Mouse (Mus musculus): Measurements from ENCODE around the gene Creld2. TPM values are rescaled to one million over a fixed set of nuclear protein-coding genes. Genes with fewer than 3 reads are reported as not detected.

Gene Creld2
- polyA plus RNA-seq, 2 experiments: 25.4 to 38.6 TPM

- no peak overlapping the region for H3K9ac ChIP-seq (replicated peaks)
- no peak for DNase-seq (ENCODE audit: low read depth in 3 of 3, low spot score in 3 of 3)
- H3K27me3 ChIP-seq (ENCODE audit: control insufficient read depth, insufficient read depth, low read length): no peaks in the 10 kb centered on the region
- 70% methylated on average over 7 of the region's 7 CpGs for WGBS (ENCODE audit: insufficient replicate concordance)
- H3K4me2 ChIP-seq (ENCODE audit: low read depth): no peak overlapping the region
- no peak overlapping the region for H3K4me3 ChIP-seq (ENCODE audit: insufficient read depth in 1 of 2, low read depth in 2 of 2, low read length in 2 of 2)
- peaks cover 9% of the 10 kb centered on the region for H3K36me3 ChIP-seq (replicated peaks; ENCODE audit: control insufficient read depth, insufficient read depth, low read depth)
- no peaks in the 10 kb centered on the region for H3K9me3 ChIP-seq (ENCODE audit: control insufficient read depth, low read length)
- no peak for ATAC-seq (ENCODE audit: insufficient read depth)
- TF ChIP-seq EP300 (IDR thresholded peaks at IDR 0.05; ENCODE audit: low read depth) (no peak), CTCF (IDR thresholded peaks at IDR 0.05; ENCODE audit: low read depth) (no peak)
- no peak overlapping the region for H3K27ac ChIP-seq
- H3K4me1 ChIP-seq (replicated peaks; ENCODE audit: control insufficient read depth in 2 of 2, insufficient read depth in 2 of 2, low read length in 1 of 2): peaks cover 7% of the 10 kb centered on the region in 2 experiments; a peak in 3 of 4 replicates
These were observed 2.0 kb downstream of the Creld2 start for GRCm38 (mm10) chr15:88821403-88821802.

GRCm38 (mm10) chr15:88822513-88822912, 3.1 kb downstream of the Creld2 start:
- Histone ChIP-seq H3K4me1 (replicated peaks; ENCODE audit: control insufficient read depth in 2 of 2, insufficient read depth in 2 of 2, low read length in 1 of 2) (peaks cover 7% of the 10 kb centered on the region in 2 experiments; a peak in 3 of 4 replicates), H3K9me3 (ENCODE audit: control insufficient read depth, low read length) (no peaks in the 10 kb centered on the region), H3K4me2 (ENCODE audit: low read depth) (no peak overlapping the region), H3K27me3 (ENCODE audit: control insufficient read depth, insufficient read depth, low read length) (no peaks in the 10 kb centered on the region), H3K36me3 (replicated peaks; ENCODE audit: control insufficient read depth, insufficient read depth, low read depth) (peaks cover 9% of the 10 kb centered on the region), H3K27ac (no peak overlapping the region), H3K4me3 (ENCODE audit: insufficient read depth in 1 of 2, low read depth in 2 of 2, low read length in 2 of 2) (no peak overlapping the region), H3K9ac (replicated peaks) (no peak overlapping the region)
- no peak for DNase-seq (ENCODE audit: low read depth in 3 of 3, low spot score in 3 of 3)
- WGBS (ENCODE audit: insufficient replicate concordance): 75% methylated on average over 7 of the region's 7 CpGs
- ATAC-seq (ENCODE audit: insufficient read depth): no peak
- TF ChIP-seq EP300 (IDR thresholded peaks at IDR 0.05; ENCODE audit: low read depth) (no peak), CTCF (IDR thresholded peaks at IDR 0.05; ENCODE audit: low read depth) (no peak)

- 82% methylated on average over 5 of the region's 5 CpGs for WGBS (ENCODE audit: insufficient replicate concordance)
These were observed 3.9 kb downstream of the Creld2 start for GRCm38 (mm10) chr15:88823376-88823775.

GRCm38 (mm10) chr15:88827466-88827865, 8.0 kb downstream of the Creld2 start:
- DNase-seq (ENCODE audit: low read depth in 3 of 3, low spot score in 3 of 3): no peak
- no peak for ATAC-seq (ENCODE audit: insufficient read depth)
- H3K4me2 ChIP-seq (ENCODE audit: low read depth): no peak overlapping the region
- 75% methylated on average over 6 of the region's 6 CpGs for WGBS (ENCODE audit: insufficient replicate concordance)
- H3K9me3 ChIP-seq (ENCODE audit: control insufficient read depth, low read length): no peaks in the 10 kb centered on the region
- TF ChIP-seq CTCF (IDR thresholded peaks at IDR 0.05; ENCODE audit: low read depth): no peak
- no peak for TF ChIP-seq EP300 (IDR thresholded peaks at IDR 0.05; ENCODE audit: low read depth)
- no peaks in the 10 kb centered on the region for H3K27me3 ChIP-seq (ENCODE audit: control insufficient read depth, insufficient read depth, low read length)
- peaks cover 0 to 7% of the 10 kb centered on the region in 2 experiments; a peak in 2 of 4 replicates for H3K4me1 ChIP-seq (replicated peaks; ENCODE audit: control insufficient read depth in 2 of 2, insufficient read depth in 2 of 2, low read length in 1 of 2)
- H3K4me3 ChIP-seq (ENCODE audit: insufficient read depth in 1 of 2, low read depth in 2 of 2, low read length in 2 of 2): no peak overlapping the region
- no peak overlapping the region for H3K9ac ChIP-seq (replicated peaks)
- no peak overlapping the region for H3K27ac ChIP-seq
- peaks cover 9% of the 10 kb centered on the region for H3K36me3 ChIP-seq (replicated peaks; ENCODE audit: control insufficient read depth, insufficient read depth, low read depth)

More at GRCm38 (mm10) chr15:88823376-88823775, 3.9 kb downstream of the Creld2 start:
- no peak overlapping the region for H3K9ac ChIP-seq (replicated peaks)
- peaks cover 9% of the 10 kb centered on the region for H3K36me3 ChIP-seq (replicated peaks; ENCODE audit: control insufficient read depth, insufficient read depth, low read depth)
- DNase-seq (ENCODE audit: low read depth in 3 of 3, low spot score in 3 of 3): no peak
- H3K4me1 ChIP-seq (replicated peaks; ENCODE audit: control insufficient read depth in 2 of 2, insufficient read depth in 2 of 2, low read length in 1 of 2): peaks cover 6% of the 10 kb centered on the region in 2 experiments; a peak in 3 of 4 replicates
- no peaks in the 10 kb centered on the region for H3K27me3 ChIP-seq (ENCODE audit: control insufficient read depth, insufficient read depth, low read length)
- H3K9me3 ChIP-seq (ENCODE audit: control insufficient read depth, low read length): no peaks in the 10 kb centered on the region
- ATAC-seq (ENCODE audit: insufficient read depth): no peak
- no peak overlapping the region for H3K27ac ChIP-seq
- no peak overlapping the region for H3K4me3 ChIP-seq (ENCODE audit: insufficient read depth in 1 of 2, low read depth in 2 of 2, low read length in 2 of 2)
- TF ChIP-seq EP300 (IDR thresholded peaks at IDR 0.05; ENCODE audit: low read depth): no peak
- no peak overlapping the region for H3K4me2 ChIP-seq (ENCODE audit: low read depth)

- Histone ChIP-seq H3K4me1 (replicated peaks; ENCODE audit: control insufficient read depth in 2 of 2, insufficient read depth in 2 of 2, low read length in 1 of 2) (peaks cover 0 to 7% of the 10 kb centered on the region in 2 experiments; a peak in 2 of 4 replicates), H3K27me3 (ENCODE audit: control insufficient read depth, insufficient read depth, low read length) (no peaks in the 10 kb centered on the region), H3K4me3 (ENCODE audit: insufficient read depth in 1 of 2, low read depth in 2 of 2, low read length in 2 of 2) (no peak overlapping the region), H3K9me3 (ENCODE audit: control insufficient read depth, low read length) (no peaks in the 10 kb centered on the region), H3K27ac (no peak overlapping the region), H3K9ac (replicated peaks) (no peak overlapping the region), H3K4me2 (ENCODE audit: low read depth) (no peak overlapping the region), H3K36me3 (replicated peaks; ENCODE audit: control insufficient read depth, insufficient read depth, low read depth) (peaks cover 9% of the 10 kb centered on the region)
- 29% methylated on average over 9 of the region's 9 CpGs for WGBS (ENCODE audit: insufficient replicate concordance)
- ATAC-seq (ENCODE audit: insufficient read depth): peak; percentile 54; the same call in 1 of the 2 replicates
- no peak for DNase-seq (ENCODE audit: low read depth in 3 of 3, low spot score in 3 of 3)
- no peak for TF ChIP-seq EP300 (IDR thresholded peaks at IDR 0.05; ENCODE audit: low read depth)
- peak; percentile 74 for TF ChIP-seq CTCF (IDR thresholded peaks at IDR 0.05; ENCODE audit: low read depth)
These were observed 8.7 kb downstream of the Creld2 start for GRCm38 (mm10) chr15:88827991-88828799.

Measured in liver, embryonic 14.5 days (tissue).